Mouse (Mus musculus) heart, adult 8-10 months (tissue): Measurements from ENCODE around the gene Brinp3. TPM values are rescaled to one million over a fixed set of nuclear protein-coding genes. Genes with fewer than 3 reads are reported as not detected.
"Not testable (repeated sequence)": the region's sequence is repeated elsewhere in the genome, so short reads cannot be mapped to it uniquely, and the experiment has no call there.

Experiments used
- DNase-seq: peaks from one replicate; pipeline ENCODE4 v3.0.0; 2022; ENCODE audit warnings: low spot score
- total RNA-seq, 4 experiments: library from RNA; stranded (reverse); gene quantifications; 2 replicates each; pipeline ENCODE4 v1.2.4; 2022

Gene Brinp3
- total RNA-seq = under 1 TPM in 1 of 4 experiments, not detected in 3; 0.14 TPM

DNA sequence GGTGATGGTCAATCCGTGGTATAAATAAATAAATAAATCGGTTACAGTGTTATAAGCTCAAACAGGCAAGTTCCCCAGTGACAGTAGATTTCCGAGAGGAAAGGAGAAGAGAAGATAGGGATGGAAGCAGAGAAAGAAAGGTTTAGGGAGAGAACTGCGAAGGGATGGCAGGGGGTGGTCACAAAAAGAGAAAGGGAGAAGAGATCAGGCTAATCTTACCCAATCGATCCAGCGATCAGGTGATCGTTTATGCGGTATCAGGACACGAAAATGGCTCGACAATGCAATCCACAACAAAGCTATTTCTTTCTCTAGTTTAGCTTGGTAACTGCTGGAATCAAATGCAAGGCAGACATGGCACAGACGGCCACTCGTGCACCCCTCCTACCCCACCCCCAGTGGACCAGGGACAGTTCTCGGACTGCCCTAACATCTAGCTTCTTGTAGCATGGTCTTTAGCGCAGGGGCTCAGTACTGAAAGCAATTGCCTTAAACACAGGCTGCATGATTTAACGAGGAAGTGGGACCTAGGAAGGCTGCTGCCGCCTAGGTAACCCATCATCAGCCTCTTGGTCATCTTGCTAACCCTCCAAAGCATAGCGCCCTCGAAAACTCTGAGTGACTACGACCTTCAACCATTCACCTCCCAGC is at the start of gene Brinp3:
TSS of gene Brinp3 (plus strand) at position 80 of the 651 bp plus-strand sequence.
- no peak for DNase-seq

DNA sequence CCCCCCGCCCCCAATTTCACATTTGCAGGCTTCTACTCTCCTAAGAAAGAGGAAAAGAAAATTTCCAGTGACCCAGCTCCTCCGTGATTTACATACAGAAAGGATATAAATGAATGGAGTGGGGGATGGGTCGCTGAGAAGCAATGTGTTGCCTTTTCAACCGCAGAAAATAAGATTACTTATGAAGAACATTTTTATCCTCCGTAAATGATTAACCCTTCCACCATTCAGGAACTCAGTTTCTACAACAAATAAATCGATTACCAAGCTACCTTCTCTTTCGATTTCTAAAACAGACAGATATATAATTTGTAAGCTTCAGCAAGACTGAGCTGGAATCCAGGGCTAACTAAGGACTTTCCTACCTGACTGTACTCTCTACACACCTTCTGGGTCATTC is 339 bp upstream of the Brinp3 start:
- no peak for DNase-seq

DNA sequence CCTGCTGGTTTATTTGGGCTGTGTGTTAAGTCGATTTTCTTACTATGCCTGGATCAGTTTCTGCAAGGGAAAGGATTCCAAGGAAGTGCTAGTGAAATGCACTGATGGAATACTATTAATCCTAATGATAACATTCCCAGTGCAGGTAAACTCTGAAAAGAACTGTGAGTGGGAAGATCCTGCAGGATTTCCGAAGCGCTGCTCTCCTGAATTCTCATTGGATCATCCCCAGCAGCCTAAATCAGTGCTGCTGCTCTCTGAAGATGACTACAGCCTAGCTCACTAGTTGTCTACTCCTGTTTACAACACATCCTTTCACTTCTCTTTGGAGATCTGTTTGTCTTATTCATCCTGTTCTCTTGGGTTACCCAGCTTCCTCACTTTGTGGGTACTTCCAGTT is 826 bp downstream of the Brinp3 start:
- DNase-seq = no peak

DNA sequence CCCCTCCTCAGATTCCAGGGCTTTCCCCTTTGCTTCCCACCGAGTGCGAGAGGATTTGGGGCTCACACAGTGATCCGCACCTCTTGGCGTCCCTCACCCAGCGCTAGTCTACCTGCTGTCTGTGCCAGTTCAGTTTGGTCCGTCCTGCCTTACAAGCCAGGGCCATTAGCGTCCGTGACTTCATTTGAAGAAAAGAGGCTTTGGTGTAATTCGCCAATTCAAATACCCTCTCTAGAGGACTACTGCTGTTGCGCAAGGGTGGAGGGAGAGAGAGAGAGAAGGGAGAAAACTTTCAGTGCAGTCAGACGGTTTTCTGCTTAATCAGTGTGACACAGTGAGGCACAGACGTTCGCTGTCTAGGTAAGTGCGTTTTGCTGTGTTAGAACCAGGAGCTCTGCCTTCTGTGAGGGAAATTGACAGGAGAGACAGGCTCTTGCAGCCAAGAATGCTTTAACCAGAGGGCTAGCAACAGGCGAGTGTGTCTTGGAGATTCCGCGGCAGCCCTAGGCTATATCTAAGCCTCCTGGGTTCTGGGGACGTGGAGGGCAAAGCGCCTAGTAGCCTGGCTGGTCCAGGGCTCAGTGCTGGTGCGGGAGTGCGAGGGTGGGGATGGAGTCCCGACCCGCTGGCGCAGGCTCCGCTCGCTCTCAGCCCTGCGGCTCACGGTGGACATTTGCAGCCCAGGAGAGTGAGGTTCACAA is 3.0 kb downstream of the Brinp3 start:
- no peak for DNase-seq

DNA sequence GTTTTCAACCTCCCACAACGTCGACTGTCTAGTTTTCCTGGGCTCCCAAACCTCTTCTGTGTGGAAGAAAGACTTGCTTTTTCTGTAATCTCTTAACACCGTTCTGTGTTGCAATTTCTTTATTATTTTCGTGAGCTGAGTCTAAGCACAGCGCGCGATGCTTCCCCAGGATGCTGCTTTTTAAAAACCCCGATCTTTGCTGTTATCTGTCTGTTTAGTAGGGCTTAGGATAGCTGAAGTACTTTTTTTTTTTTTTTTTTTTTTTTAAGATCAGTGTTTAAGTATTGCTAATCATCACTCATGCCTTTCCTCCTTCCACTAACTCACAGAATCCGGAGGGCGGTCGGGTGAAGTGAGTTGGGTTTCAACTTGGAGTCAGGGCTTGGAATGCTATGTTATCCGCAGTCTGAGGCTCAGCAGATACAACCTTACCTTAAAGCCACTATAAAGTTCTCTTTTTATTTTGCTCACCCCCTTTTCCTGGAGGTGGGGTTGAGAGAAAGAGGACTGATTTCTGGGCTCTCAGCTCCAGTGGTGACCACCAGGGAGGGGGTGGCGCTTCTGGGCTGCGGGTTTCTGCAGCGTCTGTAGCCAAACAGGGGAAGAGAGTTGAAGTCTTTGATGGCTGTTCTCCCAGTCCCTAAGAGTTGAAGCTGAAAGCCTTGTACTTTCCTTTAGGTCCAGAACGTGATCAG is 3.7 kb downstream of the Brinp3 start:
- DNase-seq = no peak

DNA sequence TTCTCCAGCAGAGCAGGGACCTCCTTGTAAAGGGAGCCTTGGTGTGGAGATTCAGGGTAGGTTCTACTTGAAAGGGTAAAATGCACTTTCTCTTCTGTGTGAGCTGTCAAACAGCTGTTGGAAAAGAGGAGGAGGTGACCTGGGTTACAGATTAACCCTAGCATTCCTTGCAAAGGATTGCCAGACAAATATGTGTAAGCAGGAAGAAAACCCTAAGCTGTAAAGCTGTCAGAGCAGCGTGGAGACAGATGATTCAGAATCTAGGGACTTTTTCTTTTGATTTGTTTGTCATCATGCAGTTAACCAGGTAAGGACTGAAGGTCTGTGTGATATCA is 4.2 kb downstream of the Brinp3 start:
- DNase-seq = no peak

DNA sequence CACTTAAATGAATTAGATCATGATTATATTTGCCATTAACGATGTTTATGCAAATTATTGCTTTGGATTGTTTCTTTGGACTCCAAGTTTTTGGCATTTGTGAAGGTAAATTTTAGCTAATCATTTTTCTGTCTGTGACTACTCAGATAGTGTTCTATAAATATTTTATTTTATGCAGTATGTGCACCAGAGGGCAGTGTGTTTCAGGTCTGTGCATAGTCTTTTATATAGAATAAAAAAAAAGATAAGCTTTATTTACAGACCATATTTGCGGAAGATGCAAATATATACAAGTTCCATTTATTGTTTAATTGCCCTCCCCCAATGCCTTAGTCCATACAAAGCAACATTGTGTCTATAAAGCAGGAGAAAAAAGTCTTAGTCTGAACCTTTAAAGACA is 20.8 kb downstream of the Brinp3 start:
- DNase-seq = no peak

DNA sequence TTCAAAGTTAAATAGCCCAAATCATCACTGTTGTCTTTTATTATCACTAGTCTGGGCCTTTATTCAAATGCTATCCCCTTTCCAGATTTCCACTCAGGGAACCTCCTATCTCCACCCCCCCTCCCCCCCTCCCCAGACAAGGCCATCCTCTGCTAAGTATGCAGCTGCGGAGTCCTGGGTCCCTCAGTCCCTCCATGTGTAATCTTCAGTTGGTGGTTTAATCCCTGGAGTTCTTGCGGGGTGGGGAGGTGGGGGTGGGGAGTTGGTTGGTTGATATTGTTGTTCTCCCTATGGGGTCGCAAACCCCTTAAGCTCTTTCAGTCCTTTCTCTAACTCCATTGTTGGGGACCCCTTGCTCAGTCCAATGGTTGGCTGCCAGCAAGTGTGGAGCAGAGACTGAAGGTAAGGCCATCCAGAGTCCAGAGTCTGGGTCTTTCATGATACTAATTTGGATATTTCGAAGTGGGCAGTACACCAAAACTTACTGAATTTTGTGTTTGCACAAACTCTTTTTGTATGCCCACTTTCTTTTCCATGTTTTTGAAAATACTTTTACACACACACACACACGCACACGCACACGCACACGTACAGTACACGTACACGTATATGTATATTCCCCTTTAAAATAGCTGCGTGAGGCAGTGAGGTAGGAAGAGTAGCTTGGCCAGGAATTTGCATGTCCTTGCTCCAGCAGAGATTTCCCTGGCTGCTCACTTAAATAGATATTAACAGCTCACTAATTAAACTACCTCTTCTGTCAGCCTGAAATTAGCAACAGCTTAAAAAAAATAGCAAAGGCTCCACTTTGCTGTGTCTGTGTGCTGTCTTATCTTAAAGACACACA is 29.4 kb downstream of the Brinp3 start:
- DNase-seq = no peak

DNA sequence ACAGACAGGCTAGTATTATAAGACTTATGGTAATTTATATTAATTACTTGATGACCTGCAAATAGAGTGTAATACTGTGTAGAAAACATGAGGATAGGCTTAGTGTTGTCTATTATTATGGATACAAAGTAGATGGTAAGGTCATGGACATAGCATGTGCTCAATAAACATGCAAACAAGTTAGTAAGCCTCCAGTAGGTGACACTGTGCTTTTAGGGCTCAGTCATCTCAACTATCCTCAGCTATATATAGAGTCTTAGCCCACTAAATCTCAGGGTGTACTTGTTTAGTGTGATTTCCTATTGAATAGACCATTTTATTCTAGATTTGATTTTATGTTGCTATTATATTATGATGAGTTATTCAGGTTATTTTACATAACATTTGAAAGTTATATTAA is 34.0 kb downstream of the Brinp3 start:
- DNase-seq = no peak

DNA sequence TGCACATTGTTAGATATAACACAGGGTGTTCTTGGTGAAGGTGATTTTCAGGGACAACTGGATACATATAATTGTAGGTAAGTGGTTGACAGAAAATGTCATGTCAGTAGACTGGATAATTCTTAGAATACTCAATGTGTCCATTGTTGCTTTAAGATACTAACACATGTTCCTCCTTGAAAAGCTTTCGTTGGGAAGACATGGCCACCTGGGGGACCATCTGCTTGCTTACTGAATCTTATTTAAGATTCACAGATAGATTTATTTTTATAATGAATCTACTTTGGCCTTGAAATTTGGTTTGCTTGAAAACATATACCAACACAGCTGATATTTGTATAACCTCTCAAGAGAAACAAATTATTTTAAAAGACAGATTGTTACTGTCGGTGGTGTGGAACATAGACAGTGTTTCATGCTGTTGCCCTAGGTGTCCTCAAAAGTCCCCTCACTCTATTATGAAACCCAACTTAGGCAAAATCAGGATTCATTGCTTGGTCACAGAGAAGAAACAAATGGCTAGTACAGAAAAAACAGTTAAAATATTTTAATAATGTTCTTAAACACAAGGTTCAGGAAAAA is 52.4 kb downstream of the Brinp3 start:
- no peak for DNase-seq

DNA sequence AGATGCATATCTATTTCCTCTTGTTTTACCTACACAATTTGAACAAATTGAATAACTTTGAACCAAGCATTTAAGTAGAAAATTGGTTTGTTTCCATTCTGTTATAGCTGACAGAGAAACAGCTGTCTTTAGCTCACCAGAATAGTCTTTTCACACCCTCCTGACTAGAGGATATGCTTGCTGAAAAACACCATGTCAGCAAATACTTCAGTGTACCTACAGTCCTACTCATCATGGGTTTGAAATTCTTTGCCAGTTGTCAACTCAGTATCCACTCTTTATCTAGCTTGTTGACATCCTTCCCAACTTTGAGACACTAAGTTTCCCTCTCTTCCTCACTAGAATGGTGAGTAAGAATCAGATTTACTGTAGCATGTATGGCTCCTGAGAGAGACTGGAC is 62.4 kb downstream of the Brinp3 start:
- no peak for DNase-seq

DNA sequence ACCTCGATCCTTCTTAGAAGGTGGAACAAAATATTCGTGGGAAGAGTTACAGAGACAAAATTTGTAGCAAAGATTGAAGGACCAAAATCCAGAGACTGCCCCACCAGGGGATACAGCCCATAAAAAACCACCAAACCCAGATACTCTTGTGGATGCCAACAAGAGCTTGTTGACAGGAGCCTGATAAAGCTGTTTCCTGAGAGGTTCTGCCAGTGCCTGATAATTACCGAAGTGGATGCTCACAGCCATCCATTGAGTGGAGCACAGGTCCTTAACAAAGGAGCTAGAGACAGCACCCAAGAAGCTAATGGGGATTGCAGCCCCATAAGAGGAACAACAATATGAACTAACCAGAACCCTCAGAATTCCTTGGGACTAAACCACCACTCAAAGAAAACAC is 67.6 kb downstream of the Brinp3 start:
- no peak for DNase-seq

DNA sequence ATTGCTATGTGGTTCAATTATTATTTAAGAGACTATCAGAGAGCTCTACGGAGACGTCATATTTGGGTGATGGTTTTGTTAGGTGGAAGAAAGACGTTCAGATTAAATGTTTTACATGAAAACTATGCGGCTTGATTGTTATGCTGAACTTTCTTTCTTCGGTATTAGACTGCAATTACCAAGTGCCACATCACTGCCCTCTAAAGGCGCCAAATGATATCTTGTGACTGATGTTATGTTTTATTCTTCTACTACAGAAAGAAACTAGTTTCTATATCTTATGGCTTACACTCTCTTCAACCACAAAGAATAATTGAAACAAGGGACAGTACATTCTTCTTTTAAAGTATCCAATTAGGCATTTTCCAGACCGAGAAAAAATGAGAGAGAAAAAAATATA is 89.6 kb downstream of the Brinp3 start:
- no peak for DNase-seq

DNA sequence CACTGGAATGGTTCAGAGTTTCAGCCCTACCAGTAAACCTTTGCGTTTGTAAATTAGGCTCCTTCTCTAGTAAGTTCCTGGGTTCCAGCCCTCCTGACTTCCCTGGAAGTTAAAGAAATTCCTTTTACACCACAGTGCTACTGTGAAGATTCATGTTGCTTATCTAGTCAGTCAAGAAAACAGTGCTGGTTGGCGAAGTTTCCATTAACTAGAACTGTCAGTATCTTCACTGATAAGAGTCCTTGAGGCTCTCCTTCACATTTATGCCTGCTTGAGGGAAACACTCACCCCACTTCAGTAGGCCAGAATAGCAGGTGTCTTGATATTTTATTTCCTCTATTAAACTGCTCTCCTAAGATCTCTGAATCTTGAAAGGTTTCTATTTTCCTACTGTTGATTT is 138.3 kb downstream of the Brinp3 start:
- DNase-seq = no peak

DNA sequence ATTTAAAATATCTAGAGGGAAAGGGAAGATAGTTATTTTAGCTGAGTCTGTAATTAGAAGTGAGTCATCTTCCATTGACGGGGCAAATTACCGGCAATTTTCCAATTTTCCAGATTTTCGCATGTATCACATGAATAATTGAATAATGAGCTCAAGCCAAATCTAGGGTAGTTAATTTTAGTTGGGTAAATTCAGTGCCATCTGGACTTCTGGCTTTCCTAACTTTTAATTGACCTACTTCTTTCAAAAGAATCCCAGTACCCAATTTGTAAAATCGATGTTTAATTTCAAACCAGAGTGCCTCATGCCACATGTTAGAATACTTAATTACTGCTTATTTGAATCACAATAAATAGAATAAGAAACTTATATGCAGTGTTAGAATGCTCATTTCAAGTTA is 162.7 kb downstream of the Brinp3 start:
- no peak for DNase-seq

DNA sequence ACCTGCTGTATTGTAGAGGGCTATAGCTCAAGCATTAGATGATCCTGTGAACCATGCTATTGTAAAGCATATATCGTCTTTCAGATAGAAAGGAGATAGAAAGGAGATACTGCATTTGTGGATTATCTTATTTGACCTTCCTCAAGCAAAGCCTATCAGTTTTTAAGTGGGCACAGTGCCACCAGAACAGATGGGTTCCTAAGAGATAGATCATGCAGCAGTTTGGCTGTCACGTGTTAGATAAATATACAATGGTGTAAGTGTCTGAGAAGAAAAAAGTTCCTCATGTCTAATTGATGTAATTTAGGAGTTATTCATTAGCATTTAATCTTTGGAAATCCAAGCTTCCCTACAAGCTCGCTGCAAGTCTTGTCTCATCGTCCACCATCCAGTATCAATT is 206.2 kb downstream of the Brinp3 start:
- DNase-seq = no peak

DNA sequence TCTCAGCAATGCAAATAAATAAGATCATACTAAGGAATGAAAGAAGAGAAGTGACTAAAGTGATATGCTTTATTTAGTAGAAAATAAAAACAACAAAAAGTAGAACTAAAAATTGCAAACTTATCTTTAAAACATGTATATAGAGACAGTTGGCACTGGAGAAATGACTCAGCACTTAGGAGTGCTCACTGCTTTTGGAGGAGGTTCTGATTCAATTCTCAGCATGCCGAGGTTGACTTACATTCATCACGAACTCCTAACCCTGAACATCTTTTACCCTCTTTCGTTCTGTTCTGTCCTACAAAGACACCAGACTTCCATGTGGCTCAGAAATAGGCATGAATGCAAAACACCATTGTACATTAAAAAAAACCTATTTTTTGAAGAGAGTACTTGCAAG is 225.0 kb downstream of the Brinp3 start:
- DNase-seq = no peak

DNA sequence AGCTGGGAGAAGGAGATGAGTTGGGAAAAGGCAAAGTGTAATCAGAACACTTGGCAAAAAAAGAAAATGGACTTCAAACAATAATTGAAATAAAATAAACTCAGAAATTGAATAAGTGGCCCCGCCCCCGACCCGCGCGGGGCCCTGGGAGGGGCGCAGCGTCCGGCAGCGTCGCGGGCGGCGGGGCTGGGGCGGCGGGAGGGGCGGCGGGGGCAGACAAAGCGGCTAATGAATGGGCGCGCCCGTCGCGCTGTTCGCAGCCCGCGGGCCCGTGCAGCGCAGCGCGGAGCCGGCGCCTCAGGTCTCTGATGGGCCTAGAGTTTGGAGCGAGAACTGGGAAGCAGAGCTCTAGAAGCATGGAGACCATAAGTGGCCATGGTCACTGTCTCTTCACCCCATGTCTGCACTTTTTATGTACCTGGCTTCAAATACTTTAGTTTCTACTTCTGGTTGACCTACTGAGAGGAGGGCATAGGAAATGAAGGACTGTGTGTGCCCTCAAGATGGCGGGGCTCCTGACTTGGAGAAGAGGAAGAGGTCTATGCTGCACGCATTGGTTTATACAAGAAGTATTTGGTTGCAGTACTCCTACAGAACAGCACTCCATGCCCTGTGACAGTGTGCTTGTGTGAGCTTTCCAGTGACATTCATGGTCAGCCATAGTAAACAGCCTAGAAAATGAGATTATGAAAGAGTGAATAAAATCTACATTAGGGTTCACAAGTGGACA is 230.4 kb downstream of the Brinp3 start:
- not testable (repeated sequence) for DNase-seq

DNA sequence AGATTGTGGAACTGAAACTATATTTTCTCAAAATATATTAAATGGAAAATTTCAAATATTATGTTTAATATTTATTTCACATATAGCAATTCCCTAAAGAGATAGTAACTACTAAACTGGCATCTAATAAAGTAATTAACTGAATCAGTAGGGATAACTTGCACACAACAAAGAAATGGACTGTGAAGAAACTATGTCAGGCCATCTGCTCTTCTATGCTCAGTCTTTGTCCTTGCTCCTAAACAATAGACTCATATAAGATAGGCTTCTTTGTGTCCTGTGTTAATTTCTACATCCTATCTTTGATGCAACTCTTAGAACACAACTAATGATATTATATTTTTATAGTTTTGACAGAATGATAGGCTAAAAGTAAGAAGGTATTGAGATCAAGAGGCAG is 256.5 kb downstream of the Brinp3 start:
- DNase-seq = no peak

DNA sequence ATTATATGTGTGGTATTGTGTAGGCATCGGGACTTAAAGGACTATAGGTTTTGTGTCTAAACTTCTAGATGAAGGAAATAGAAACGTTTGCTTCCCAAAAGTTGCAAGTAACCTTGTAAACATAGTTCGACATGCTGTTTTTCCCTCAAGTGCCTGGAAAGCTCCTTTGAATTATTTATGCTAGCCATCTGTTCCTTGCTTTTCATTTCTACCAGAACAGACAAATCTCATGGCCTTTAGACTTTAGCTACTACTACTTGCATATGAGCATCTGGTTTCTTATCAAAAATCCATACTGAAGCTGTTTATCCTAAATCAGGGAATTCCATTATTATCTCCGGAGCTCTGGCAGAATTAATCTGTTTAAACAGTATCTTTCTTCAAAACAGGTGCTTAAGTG is 288.7 kb downstream of the Brinp3 start:
- DNase-seq = no peak

DNA sequence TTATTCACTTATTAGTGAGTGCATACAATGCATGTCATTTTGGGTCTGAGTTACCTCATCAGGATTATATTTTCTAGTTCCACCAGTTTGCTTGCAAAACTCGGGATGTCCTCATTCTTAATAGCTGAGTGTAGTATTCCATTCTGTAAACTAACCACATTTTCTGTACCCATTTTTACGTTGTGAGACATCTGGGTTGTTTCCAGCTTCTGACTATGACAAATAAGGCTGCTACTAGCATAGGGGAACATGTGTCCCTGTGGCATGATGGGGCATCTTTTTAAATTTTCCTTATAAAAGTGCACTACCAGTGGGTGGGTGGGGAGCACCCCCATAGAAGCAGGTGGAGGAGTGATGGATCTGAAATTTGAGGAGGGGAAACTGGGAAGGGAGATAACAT is 292.7 kb downstream of the Brinp3 start:
- DNase-seq = no peak
